Mouse (Mus musculus): ENCODE data around the gene Itfg1. TPM values are rescaled to one million over a fixed set of nuclear protein-coding genes. Genes with fewer than 3 reads are reported as not detected.

Gene Itfg1
- polyA plus RNA-seq, 1 experiment from 2014 or later = 171 TPM

DNA sequence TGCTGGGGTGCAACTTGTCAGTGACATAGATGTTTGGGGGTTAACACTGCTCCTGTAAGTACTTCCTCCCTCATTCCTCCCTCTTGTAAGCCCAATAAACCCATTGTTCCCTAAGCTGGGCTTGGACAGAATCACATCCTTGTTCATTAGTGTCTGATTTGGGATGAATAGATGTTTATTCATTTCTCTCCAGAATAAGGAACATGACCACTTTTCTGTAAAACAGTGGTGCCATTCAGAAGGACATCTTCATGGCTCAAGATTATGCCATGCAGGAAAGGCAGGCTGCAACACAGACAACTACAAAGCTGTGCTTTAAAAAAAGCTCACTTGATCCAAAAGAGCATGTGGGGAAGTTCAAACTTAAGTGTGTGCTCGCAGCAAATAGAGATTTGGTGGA, 55.2 kb downstream of the Itfg1 start:
- no peak overlapping the region for H3K4me3 ChIP-seq (replicated peaks; ENCODE audit: low read length)
- no peaks in the 10 kb centered on the region for H3K27me3 ChIP-seq (replicated peaks; ENCODE audit: control insufficient read depth, insufficient read depth, low read length)
- H3K9me3 ChIP-seq (ENCODE audit: control insufficient read depth, low read length) = no peaks in the 10 kb centered on the region
- H3K36me3 ChIP-seq (ENCODE audit: control insufficient read depth, insufficient read depth) = no peaks in the 10 kb centered on the region
- no peaks in the 10 kb centered on the region for H3K4me1 ChIP-seq (replicated peaks; ENCODE audit: control insufficient read depth, insufficient read depth, low read length)
- ATAC-seq = no peak
- no peak overlapping the region for H3K9ac ChIP-seq (replicated peaks; ENCODE audit: low read depth, low read length)
- H3K4me2 ChIP-seq (ENCODE audit: low read length) = no peak overlapping the region
- WGBS = 53% methylated on average over 1 of the region's 1 CpGs
- no peak overlapping the region for H3K27ac ChIP-seq (ENCODE audit: low read length)

DNA sequence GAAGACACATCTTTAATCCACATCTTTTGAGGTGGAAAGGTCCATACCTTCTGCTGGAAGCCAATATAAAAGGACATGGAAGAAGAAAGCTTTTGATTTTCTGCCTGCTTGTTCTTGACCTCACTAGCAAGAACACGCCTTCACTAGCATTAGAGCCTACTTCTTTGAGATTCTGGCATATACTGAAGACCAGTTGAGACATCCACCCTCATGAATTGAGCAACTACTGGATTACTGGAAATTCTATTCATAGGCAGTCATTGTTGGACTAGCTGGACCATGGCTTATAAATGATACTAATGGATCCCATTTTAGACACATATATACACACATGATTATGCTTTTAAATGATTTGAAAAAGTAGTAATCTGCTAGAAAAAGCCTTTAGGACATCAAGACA, 56.9 kb downstream of the Itfg1 start:
- Histone ChIP-seq H3K4me2 (ENCODE audit: low read length) (no peak overlapping the region), H3K9me3 (ENCODE audit: control insufficient read depth, low read length) (no peaks in the 10 kb centered on the region), H3K27ac (ENCODE audit: low read length) (no peak overlapping the region), H3K27me3 (replicated peaks; ENCODE audit: control insufficient read depth, insufficient read depth, low read length) (no peaks in the 10 kb centered on the region), H3K9ac (replicated peaks; ENCODE audit: low read depth, low read length) (no peak overlapping the region), H3K4me3 (replicated peaks; ENCODE audit: low read length) (no peak overlapping the region), H3K36me3 (ENCODE audit: control insufficient read depth, insufficient read depth) (no peaks in the 10 kb centered on the region), H3K4me1 (replicated peaks; ENCODE audit: control insufficient read depth, insufficient read depth, low read length) (no peaks in the 10 kb centered on the region)
- ATAC-seq = no peak
- WGBS = 95% methylated on average over 1 of the region's 1 CpGs

DNA sequence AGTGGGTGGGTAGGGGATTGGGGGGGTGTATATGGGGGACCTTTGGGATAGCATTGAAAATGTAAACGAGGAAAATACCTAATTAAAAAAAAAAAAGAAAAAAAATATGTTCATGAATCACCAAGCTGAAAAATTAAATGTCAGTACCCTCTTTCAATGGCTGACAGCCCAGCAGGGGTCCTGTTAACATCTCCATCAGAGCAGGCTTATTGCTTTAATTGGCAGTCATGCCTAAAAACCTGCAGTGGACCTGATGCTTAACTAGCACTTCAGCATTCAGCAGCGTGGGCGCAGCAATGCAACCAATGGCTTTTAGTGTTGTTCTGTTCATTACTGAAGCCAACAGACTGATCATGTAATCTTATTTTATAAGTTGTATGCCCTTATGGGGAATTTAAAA, 60.6 kb downstream of the Itfg1 start:
- Histone ChIP-seq H3K36me3 (ENCODE audit: control insufficient read depth, insufficient read depth) (no peaks in the 10 kb centered on the region), H3K4me2 (ENCODE audit: low read length) (no peak overlapping the region), H3K9ac (replicated peaks; ENCODE audit: low read depth, low read length) (no peak overlapping the region), H3K27me3 (replicated peaks; ENCODE audit: control insufficient read depth, insufficient read depth, low read length) (no peaks in the 10 kb centered on the region), H3K4me1 (replicated peaks; ENCODE audit: control insufficient read depth, insufficient read depth, low read length) (no peaks in the 10 kb centered on the region), H3K4me3 (replicated peaks; ENCODE audit: low read length) (no peak overlapping the region), H3K9me3 (ENCODE audit: control insufficient read depth, low read length) (no peaks in the 10 kb centered on the region), H3K27ac (ENCODE audit: low read length) (no peak overlapping the region)
- WGBS = 13% methylated on average over 3 of the region's 3 CpGs
- no peak for ATAC-seq

DNA sequence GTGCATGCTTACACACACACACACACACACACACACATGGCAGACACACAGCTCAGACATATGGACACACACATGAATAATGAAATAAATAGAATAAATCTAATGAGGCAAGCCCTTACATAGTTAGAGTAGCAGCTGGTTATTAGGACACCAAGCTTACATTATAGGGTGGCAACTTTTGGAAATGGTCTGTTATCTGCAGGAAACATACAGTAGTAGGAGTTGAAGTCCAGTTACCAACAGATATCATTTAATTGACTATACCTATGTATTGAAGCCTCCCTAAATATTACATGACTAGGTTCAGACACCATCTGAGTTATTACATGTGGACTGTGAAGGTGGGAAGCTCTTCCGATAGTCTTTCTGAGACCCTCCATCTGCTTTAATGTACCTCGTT, 95.7 kb downstream of the Itfg1 start:
- H3K9me3 ChIP-seq (ENCODE audit: control insufficient read depth, low read length) = no peaks in the 10 kb centered on the region
- H3K4me3 ChIP-seq (replicated peaks; ENCODE audit: low read length) = no peak overlapping the region
- no peak for ATAC-seq
- no peaks in the 10 kb centered on the region for H3K27me3 ChIP-seq (replicated peaks; ENCODE audit: control insufficient read depth, insufficient read depth, low read length)
- H3K27ac ChIP-seq (ENCODE audit: low read length) = no peak overlapping the region
- no peak overlapping the region for H3K9ac ChIP-seq (replicated peaks; ENCODE audit: low read depth, low read length)
- no peak overlapping the region for H3K4me2 ChIP-seq (ENCODE audit: low read length)
- no peaks in the 10 kb centered on the region for H3K4me1 ChIP-seq (replicated peaks; ENCODE audit: control insufficient read depth, insufficient read depth, low read length)
- H3K36me3 ChIP-seq (ENCODE audit: control insufficient read depth, insufficient read depth) = no peaks in the 10 kb centered on the region
- 93% methylated on average over 2 of the region's 2 CpGs for WGBS

DNA sequence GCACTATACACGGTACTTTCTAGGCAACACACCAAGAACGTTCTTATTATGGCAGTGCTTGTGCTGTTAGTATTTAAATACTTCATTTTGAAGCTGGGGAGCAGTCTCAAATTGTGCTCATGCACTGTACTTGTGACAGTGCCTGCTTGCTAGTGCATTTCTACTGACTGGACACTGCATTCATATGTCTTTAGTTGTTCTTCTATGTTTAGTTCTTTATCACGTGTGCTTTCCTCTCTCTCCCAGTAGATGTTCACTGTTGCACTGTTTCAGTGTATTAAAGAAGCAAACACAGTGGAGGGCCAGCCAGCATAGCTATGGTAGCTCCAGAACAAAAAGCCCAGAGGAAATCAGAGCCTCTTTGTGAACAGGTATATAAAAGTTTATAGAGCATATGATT, 110.2 kb downstream of the Itfg1 start:
- Histone ChIP-seq H3K27ac (ENCODE audit: low read length) (no peak overlapping the region), H3K4me2 (ENCODE audit: low read length) (no peak overlapping the region), H3K4me1 (replicated peaks; ENCODE audit: control insufficient read depth, insufficient read depth, low read length) (no peaks in the 10 kb centered on the region), H3K4me3 (replicated peaks; ENCODE audit: low read length) (no peak overlapping the region), H3K9me3 (ENCODE audit: control insufficient read depth, low read length) (no peaks in the 10 kb centered on the region), H3K27me3 (replicated peaks; ENCODE audit: control insufficient read depth, insufficient read depth, low read length) (no peaks in the 10 kb centered on the region), H3K9ac (replicated peaks; ENCODE audit: low read depth, low read length) (no peak overlapping the region), H3K36me3 (ENCODE audit: control insufficient read depth, insufficient read depth) (peaks cover 2% of the 10 kb centered on the region; the same call in 1 of the 2 replicates)
- no peak for ATAC-seq
- WGBS = 88% methylated on average over 3 of the region's 3 CpGs

DNA sequence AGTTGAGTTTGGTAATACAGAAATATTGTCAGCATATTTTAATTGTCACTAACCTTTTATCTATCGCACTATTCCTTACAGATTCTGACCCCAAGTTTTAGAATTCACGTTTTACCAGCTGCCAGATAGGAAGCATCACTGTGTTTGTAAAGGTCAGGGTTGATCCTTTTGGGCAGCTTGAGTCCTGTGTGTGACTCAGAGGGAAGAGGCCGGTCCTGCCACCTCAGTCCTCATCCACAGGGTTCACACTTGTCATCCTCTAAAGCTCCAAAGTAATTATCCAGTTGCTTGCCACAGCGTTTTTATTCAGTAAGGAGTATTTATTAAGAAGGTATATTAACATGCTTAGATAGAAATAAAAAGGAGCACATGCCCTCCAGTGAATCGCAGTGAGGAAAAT, 123.5 kb downstream of the Itfg1 start:
- ATAC-seq = no peak
- no peaks in the 10 kb centered on the region for H3K27me3 ChIP-seq (replicated peaks; ENCODE audit: control insufficient read depth, insufficient read depth, low read length)
- H3K4me2 ChIP-seq (ENCODE audit: low read length) = no peak overlapping the region
- WGBS = 87% methylated on average over 5 of the region's 5 CpGs
- no peaks in the 10 kb centered on the region for H3K4me1 ChIP-seq (replicated peaks; ENCODE audit: control insufficient read depth, insufficient read depth, low read length)
- H3K27ac ChIP-seq (ENCODE audit: low read length) = no peak overlapping the region
- H3K9me3 ChIP-seq (ENCODE audit: control insufficient read depth, low read length) = no peaks in the 10 kb centered on the region
- H3K36me3 ChIP-seq (ENCODE audit: control insufficient read depth, insufficient read depth) = peaks cover 4% of the 10 kb centered on the region; the same call in 1 of the 2 replicates
- H3K4me3 ChIP-seq (replicated peaks; ENCODE audit: low read length) = no peak overlapping the region
- no peak overlapping the region for H3K9ac ChIP-seq (replicated peaks; ENCODE audit: low read depth, low read length)

DNA sequence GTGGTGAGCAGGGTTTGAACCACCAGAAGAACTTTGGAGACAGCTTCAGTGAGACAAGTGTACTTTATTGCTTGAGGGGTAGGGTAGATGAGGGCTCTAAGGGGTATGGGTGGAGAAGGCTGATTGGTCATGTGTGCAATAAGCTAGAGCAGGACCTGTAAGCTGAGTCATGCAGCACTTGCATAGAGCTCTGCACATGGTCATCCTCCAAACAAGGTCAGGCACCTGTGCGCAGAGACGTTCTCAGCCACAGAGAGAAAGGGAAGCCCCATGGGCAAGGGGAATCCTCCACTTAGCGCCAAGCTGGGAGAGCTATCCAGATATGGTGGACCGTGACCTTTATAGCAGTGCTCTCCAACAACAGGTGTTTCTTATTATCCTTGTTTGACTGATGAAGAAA, 124.0 kb downstream of the Itfg1 start:
- H3K4me3 ChIP-seq (replicated peaks; ENCODE audit: low read length) = no peak overlapping the region
- peaks cover 2% of the 10 kb centered on the region; the same call in 1 of the 2 replicates for H3K36me3 ChIP-seq (ENCODE audit: control insufficient read depth, insufficient read depth)
- no peaks in the 10 kb centered on the region for H3K9me3 ChIP-seq (ENCODE audit: control insufficient read depth, low read length)
- WGBS = 94% methylated on average over 4 of the region's 4 CpGs
- no peak overlapping the region for H3K4me2 ChIP-seq (ENCODE audit: low read length)
- no peak overlapping the region for H3K9ac ChIP-seq (replicated peaks; ENCODE audit: low read depth, low read length)
- H3K27ac ChIP-seq (ENCODE audit: low read length) = no peak overlapping the region
- H3K4me1 ChIP-seq (replicated peaks; ENCODE audit: control insufficient read depth, insufficient read depth, low read length) = no peaks in the 10 kb centered on the region
- no peak for ATAC-seq
- H3K27me3 ChIP-seq (replicated peaks; ENCODE audit: control insufficient read depth, insufficient read depth, low read length) = no peaks in the 10 kb centered on the region

DNA sequence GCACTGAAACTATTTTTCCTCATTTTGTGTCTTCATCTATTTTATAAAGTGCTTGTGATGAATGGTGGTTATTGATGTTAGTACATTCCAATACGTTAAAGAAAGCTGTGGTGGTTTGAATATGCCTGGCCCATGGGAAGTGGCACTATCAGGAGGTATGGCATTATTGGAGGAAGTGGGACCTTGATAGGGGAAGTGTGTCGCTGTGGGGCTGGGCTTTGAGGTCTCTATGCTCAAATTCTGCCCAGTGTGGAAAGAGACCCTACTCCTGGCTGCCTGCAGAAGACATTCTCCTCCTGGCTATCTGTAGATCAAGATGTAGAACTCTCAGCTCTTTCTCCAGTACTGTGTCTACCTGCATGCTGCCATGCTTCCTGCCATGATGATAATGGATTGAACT, 133.7 kb downstream of the Itfg1 start:
- Histone ChIP-seq H3K27me3 (replicated peaks; ENCODE audit: control insufficient read depth, insufficient read depth, low read length) (peaks cover 4% of the 10 kb centered on the region; the same call in 1 of the 2 replicates), H3K27ac (ENCODE audit: low read length) (no peak overlapping the region), H3K9me3 (ENCODE audit: control insufficient read depth, low read length) (no peaks in the 10 kb centered on the region), H3K4me2 (ENCODE audit: low read length) (no peak overlapping the region), H3K36me3 (ENCODE audit: control insufficient read depth, insufficient read depth) (no peaks in the 10 kb centered on the region), H3K4me3 (replicated peaks; ENCODE audit: low read length) (no peak overlapping the region), H3K4me1 (replicated peaks; ENCODE audit: control insufficient read depth, insufficient read depth, low read length) (no peaks in the 10 kb centered on the region), H3K9ac (replicated peaks; ENCODE audit: low read depth, low read length) (no peak overlapping the region)
- WGBS = 79% methylated on average over 2 of the region's 2 CpGs
- ATAC-seq = no peak

DNA sequence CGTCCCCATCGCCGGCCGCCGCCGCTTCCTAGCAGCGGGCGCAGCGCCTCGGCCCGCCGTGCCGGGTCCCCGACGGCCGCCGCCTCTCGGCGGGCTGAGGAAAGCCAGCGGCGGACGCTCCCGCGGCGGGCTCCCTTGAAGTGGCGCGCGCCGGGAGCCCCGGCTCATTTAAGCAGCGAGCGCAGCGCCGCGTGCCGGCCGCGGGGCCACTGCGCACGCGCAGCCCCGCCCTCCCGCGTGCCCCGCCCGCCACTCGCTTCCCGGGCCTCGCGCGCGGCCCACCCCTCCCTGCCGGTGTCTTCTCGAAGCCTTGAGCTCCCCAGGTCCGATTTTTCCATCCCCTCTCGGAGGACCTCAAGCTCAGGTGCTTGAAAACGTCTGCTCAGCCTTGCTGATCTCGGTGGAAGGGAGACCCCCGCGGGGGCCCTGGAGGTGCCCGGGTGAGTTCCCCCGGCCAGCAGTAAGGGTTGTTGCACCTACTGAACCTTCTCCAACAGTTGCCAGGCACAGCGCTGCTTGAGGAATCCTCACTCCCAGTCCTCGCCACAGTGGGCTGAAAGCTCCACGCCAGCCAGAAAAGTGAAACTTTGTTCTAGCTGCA, 139.9 kb downstream of the Itfg1 start, which contains the start of gene Neto2:
Gene Neto2, minus strand, starts transcription at position 174 of the 601 bp plus-strand sequence.
- peak within 1 kb of the TSS; percentile 93 for H3K9ac ChIP-seq (replicated peaks; ENCODE audit: low read depth, low read length)

More for the DNA sequence above, 139.9 kb downstream of the Itfg1 start, which contains the start of gene Neto2:
- Histone ChIP-seq H3K4me2 (ENCODE audit: low read length) (peak within 1 kb of the TSS; percentile 69), H3K9me3 (ENCODE audit: control insufficient read depth, low read length) (no peaks in the 10 kb centered on the region), H3K27me3 (replicated peaks; ENCODE audit: control insufficient read depth, insufficient read depth, low read length) (peaks cover 4% of the 10 kb centered on the region; the same call in 1 of the 2 replicates), H3K27ac (ENCODE audit: low read length) (peak within 1 kb of the TSS; percentile 99), H3K4me1 (replicated peaks; ENCODE audit: control insufficient read depth, insufficient read depth, low read length) (peaks cover 9% of the 10 kb centered on the region), H3K36me3 (ENCODE audit: control insufficient read depth, insufficient read depth) (no peaks in the 10 kb centered on the region), H3K4me3 (replicated peaks; ENCODE audit: low read length) (peak within 1 kb of the TSS; percentile 86)
- ATAC-seq = peak; percentile 92
- WGBS = 3% methylated on average over 65 of the region's 65 CpGs
